Mouse (Mus musculus): ENCODE data around the gene Mapk1ip1. TPM values are rescaled to one million over a fixed set of nuclear protein-coding genes. Genes with fewer than 3 reads are reported as not detected.

The Mapk1ip1 gene
- polyA plus RNA-seq (2015; fragmentation: Illumina TruSeq; extraction: RNeasy Lipid Tissue Mini Kit (QIAGEN cat#74804); ENCODE audit: insufficient read depth, low read depth, low replicate concordance) = 16.0 TPM

GRCm38 (mm10) chr7:138845544-138846391 is at the start of gene Mapk1ip1, which contains the start of gene Ppp2r2d:
Mapk1ip1 (minus strand) TSS chr7:138846273.
Ppp2r2d (plus strand) TSS chr7:138846079.

Other genes with a start within 250 kb of the Mapk1ip1 start
- 8.1 TPM for gene Ppp2r2d, start 194 bp downstream of the Mapk1ip1 start, polyA plus RNA-seq (2015; fragmentation: Illumina TruSeq; extraction: RNeasy Lipid Tissue Mini Kit (QIAGEN cat#74804); ENCODE audit: insufficient read depth, low read depth, low replicate concordance)
- 14.2 TPM for gene Bnip3, start 63.2 kb upstream of the Mapk1ip1 start, polyA plus RNA-seq (2015; fragmentation: Illumina TruSeq; extraction: RNeasy Lipid Tissue Mini Kit (QIAGEN cat#74804); ENCODE audit: insufficient read depth, low read depth, low replicate concordance)
- gene Jakmip3, start 94.5 kb upstream of the Mapk1ip1 start, polyA plus RNA-seq (2015; fragmentation: Illumina TruSeq; extraction: RNeasy Lipid Tissue Mini Kit (QIAGEN cat#74804); ENCODE audit: insufficient read depth, low read depth, low replicate concordance) = not detected
- 1.5 TPM for gene Dpysl4, start 239.7 kb upstream of the Mapk1ip1 start, polyA plus RNA-seq (2015; fragmentation: Illumina TruSeq; extraction: RNeasy Lipid Tissue Mini Kit (QIAGEN cat#74804); ENCODE audit: insufficient read depth, low read depth, low replicate concordance)

All from pancreas, adult 10 weeks (tissue).